Mouse (Mus musculus) layer of hippocampus, adult 11-12 months (tissue): ENCODE results near the gene Rps6ka5.
A peak's percentile ranks its signal among the peaks of the same experiment; 100 is the strongest.

Experiments used
- DNase-seq: peaks from one replicate; pipeline ENCODE4 v3.0.0; 2022; ENCODE audit warnings: low spot score

The Rps6ka5 gene

GRCm38 (mm10) chr12:100726651-100727050, at the start of gene Rps6ka5:
Rps6ka5 (minus strand) TSS chr12:100726983.
- no peak for DNase-seq

DNA sequence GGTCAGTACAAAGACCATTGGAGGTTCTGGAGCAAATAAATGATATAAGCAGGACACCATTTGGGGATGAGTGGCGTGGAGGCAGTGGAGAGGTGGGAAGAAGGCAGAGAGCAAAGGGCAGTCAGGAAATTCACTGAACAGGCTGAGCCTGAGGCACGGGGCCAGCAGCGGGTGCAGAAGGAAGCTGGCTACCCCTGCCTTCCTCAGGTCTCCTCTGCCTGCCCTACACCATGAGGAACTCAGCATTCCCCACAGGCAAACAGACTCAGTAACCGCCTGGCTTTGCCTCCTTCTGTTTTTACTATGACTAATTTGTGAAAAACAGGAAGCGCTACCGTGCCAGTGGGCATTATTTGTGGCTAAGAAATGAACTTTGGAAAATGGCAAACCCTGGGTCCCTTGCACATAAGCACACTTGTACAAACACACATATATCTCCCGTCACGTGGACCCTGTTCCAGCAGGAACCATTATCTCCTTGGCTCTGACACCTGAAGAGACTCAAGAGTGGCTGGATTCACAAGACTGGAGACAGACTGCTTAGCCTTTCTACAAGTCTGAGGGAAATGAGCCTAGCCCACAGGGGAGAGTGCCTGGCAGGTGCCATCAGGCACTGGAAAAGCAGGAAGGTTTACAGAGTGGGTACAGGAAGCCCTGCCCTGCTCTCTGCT, 49.3 kb upstream of the Rps6ka5 start:
- no peak for DNase-seq

- DNase-seq, result no peak
Measured at GRCm38 (mm10) chr12:100775291-100775690, 48.5 kb upstream of the Rps6ka5 start.

DNA sequence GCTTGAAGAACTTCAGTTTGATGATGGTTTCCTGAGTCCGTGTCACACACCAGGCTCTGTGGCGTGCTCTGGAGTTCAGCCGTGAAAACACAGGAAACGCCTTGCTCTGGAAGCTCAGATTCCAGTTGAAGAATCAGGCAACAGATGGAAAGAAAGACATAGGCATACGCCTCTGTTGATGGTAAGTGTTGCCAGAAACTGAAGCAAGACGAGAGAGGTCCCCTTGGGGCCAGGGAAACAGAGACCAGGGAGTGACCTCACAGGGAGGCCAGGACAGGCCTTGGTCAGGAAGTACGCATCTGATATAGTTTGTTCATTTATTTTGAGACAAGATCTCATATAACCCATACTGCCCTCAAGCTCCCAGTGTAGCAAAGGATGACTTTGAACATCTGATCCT, 48.0 kb upstream of the Rps6ka5 start:
- no peak for DNase-seq

DNA sequence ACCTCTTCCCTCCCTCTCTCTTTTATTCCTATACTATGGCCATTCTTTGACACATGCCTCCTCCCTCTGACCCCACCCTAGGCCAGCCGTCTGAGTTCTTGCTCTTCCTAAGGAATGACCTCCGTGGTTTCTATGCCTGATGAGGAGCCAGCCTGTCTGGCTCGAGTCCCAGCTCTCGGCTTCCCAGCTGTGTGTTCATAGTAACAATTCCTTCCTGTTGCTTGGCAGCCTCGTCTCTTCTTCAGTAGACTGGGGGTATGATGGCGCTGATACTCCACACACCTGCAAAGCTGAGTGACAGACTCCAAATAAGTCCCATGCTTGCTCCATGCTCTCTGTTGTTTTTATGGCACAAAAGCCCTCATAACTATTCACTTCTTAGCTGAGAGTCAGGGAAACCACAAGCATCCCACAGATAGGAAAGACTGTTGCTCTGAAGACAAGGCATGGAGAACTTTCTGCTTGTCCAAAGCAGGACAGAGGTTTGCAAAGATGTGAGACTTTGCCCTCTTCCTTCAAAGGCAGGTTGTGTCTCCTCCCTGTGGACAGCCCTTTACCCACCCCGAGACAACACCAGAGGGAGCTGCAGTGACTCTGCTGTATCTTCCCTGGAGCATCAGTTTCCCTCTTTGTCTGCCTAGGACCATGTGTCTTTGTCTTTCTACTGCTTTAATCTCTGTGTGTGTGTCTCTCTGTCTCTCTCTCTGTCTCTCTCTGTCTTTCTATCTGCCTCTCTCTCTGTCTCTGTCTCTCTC, 45.6 kb upstream of the Rps6ka5 start:
- DNase-seq, result peak; percentile 45

GRCm38 (mm10) chr12:100770765-100771164, 44.0 kb upstream of the Rps6ka5 start:
- no peak for DNase-seq

DNA sequence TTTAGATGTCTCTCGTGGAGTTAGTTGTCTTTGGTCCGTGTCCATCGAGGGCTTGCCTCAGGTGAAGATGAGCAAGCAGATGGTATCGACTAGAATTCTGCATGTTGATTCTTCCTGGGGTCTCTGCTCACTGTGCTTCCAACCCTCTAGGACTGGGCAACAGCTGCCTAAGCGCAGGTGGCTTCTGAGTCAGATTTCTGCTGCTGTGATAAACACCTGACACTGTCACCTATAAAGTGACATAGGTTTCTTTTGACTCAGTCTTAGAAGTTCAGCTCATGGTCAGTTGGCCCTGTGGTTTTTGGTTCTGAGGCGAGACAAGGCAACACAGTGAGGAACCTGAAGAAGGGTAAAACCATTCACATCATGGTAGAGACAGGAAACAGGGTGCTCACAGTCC, 43.1 kb upstream of the Rps6ka5 start:
- DNase-seq, result no peak

DNA sequence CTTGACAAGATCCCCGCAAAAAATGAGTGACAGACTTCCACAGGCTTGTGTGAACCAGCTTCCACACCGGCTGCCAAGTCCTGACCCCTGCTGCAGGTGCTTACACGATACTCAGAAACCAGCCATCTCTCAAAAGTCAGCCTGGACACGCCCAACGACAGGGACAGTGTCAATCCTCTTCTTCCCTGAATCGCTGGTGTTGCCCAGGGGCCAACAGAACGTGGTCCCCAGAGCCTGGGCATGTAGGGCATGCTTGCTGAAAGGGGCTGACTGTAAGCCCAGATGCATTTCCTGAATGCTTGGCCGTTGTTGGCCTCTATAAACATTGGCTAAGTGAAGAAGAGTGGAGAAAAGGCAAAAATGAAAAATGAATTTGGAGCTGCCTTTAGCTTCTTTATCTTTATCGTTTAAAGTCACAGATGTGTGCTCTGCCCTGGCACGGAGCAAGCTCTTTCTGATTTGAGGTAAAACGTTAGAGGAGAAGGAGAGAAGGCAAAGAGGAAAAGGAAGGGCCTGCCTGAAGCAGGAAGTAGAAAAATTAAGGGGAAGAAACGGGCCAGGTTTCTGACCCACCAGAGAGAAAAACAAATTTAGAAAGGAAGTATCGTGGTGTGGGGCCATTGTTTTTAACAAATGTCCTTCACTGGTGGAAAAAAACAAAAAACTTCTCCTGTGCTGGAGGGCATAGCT, 37.7 kb upstream of the Rps6ka5 start:
- DNase-seq, result no peak

DNA sequence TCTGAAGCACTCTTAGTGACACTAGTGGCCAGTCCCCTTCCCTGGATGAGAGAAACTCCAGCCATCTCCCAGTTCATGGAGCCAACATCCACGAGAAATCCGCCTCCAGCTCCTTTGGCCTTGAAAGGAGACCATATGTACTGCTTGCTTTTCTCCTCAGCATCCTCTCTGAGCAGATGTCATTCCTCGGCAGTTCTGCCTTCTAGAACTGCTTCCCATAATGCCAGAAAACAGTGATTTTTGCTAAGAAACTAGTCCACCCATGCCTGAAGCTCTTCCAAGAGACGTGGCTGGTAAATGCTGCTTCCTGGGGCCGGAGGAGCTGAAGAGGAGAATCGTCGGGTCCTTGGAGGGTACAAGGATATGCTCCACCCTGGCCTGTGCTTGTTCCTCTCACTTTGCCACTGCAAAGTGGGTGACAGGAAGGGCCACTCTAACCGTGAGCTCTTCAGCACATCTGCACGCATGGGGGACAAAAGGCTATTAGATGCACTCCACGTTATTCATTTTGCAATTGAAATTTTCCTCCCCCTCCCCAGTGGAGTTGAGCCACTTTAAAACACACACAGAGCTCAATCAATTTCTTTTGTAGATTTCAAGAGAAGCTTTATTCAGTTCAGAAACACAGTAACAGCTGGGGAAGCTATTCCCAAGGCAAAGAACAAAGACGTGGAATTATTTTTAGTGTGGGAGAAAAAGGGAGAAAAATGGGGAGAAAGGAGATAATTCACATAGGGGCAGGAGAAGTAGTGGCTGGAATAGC, 36.1 kb upstream of the Rps6ka5 start:
- DNase-seq, result peak; percentile 56

DNA sequence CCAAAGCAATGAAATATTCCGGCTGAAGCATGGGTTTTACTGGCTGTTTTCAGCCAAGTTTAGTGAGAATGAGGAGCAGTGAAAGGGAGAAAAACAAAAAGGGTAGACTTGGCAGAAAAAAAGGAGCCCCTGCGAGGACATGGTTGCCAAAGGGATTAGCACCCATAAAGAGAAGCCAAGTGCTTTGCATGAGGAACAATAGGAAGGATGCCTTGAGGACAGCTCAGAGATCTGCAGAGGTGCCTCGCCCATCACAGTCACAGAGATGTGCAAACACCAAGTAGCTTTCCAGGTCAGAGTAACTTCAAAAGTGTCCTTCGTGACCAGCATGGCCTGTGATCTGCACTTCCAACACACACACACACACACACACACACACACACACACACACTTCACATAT, 30.6 kb upstream of the Rps6ka5 start:
- DNase-seq, result no peak

- DNase-seq, result no peak
Measured at GRCm38 (mm10) chr12:100753716-100754115, 26.9 kb upstream of the Rps6ka5 start.

GRCm38 (mm10) chr12:100752977-100753376, 26.2 kb upstream of the Rps6ka5 start:
- no peak for DNase-seq

DNA sequence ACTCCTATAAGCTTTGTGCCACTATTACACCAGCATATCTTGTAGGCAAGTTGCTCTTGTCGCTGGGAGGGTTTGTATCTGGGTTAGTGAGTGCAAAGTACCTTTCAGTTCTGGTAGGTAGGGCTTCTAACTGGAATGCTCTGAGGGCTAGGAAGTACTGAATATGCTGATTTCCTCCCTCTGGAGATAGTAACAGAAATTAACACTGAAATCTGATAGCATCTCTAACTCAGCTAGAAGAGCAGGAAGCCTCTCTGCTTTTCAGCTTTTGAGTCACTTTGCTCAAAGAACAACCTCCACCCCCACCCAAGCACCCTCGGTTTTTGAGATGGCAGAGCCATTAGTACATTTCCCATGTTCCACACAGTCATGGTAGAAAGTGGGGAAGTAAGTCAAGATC, 15.7 kb upstream of the Rps6ka5 start:
- no peak for DNase-seq

DNA sequence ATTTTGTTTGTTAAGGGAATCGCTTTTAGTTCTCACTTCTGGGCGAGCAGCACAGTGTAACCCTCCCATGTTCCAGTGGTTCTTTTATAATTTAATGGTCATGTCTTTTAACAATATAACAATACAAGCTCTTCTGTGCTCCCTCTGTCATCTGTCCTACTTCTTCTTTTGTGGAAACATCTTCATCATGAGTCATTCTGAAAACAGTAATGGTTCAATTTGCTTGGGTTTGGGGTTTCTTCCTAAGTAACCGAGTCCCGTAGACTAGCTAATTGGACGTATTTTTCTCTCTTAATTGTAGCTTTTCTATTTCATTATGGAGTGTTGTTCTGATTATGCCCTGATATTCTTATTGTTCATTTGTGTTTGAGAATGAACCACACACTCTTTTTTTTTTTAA, 13.5 kb upstream of the Rps6ka5 start:
- no peak for DNase-seq

DNA sequence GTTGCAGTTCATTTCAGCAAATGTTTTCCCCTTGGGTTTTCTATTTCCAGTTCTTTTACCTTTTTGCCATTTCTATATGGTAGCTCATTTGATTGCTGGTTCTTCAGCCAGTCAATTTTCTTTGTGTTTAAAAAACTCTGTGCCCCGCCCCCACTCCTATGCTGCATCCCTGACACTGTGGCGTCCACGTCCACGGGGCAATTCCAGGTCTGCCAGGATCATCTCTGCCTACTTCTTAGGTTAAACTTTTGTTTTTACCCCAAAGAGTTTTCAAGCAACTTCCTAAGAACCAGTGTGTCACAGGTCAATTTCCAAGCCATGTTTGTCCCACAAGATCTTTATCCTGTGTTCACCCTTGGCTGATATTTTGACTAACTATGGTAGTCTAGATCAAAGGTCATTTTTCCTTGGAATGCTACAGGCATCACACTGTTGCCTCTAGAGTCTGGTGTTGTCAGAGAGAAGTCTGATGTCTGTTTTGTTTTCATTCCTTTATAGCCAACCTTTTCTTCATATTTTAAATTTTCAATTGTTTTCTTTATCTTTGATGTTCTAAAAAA, 12.3 kb upstream of the Rps6ka5 start:
- no peak for DNase-seq

DNA sequence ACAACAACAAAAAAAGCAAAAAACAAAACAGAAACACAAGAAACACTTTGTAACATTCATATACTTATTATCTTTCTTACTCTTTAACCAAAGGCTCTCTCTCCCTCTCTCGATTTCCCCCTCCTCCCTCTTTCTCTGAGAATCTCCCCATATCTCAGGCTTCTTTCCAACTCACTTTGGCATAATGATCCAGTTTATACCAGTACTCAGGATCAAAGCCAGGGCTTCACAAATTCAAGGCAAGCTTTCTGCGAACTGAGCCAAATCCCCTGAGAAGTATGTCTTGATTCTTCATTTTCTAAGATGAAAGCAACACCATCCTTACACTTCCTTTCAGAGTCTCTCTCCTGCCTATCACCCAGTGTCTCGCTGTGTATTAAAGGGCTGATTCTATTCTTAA, 11.7 kb upstream of the Rps6ka5 start:
- DNase-seq, result no peak

GRCm38 (mm10) chr12:100735581-100735980, 8.8 kb upstream of the Rps6ka5 start:
- DNase-seq, result no peak

GRCm38 (mm10) chr12:100735156-100735555, 8.4 kb upstream of the Rps6ka5 start:
- no peak for DNase-seq

DNA sequence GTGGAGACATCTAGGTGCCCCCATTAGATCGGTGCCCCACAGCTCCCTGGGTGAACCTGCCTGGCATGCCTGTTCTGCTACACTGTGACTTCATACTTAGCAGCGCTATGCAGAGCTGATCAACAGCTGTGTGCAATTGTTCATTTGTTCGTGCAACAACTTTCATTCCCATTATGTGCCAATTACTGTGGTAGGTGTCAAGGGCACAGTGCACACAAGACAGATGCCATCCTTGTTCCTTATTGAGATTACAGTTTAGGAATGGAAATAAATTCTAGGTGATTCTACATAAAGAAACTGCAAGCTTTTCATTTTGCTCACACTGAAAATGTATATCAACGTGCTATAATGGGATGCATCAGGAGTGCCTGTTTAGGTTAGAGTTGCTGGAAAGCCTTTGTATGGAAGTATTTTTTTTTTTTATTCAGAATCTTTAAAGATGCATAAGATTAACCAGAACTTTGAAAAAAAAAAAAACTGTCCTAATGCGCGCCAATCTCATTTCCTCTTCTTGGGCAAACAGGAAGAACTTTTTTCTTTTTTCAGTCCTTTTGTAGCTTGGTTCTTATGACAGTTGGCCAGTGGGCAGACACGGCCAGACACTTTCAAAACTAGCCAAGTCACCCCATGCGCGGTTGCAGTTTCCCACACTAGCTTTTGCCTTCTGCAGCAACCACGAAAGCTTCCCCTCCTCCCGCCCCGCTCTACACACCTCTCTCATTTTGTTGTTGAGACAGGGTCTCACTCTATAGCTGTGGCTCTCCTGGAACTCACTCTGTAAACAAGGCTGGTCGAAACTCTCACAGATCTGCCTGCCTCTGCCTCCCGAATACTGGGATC, 2.1 kb upstream of the Rps6ka5 start:
- peak; percentile 17 for DNase-seq

DNA sequence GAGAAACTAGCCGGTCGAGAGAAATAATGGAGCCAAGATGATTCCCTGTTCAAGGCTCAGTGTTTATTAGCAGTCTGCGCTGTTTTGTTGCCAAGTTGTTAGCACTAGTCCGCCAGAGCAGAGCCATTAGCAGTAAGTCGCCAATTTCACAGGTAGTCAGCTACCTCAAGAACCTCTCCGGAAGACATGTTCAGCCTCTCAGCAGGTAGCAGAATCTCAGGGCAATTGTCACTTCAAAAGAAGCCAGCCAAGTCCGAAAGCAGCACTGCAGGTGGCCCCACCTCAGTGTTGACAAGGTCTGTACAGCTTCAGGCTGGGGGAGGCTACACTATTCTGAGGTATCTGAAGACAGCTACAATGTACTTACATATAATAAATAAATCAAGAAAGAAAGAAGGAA, 1.1 kb upstream of the Rps6ka5 start:
- DNase-seq, result no peak

GRCm38 (mm10) chr12:100725458-100725786, 1.4 kb downstream of the Rps6ka5 start:
- DNase-seq, result no peak
